Mouse (Mus musculus): ENCODE measurements around the gene Mnt. TPM values are rescaled to one million over a fixed set of nuclear protein-coding genes. Genes with fewer than 3 reads are reported as not detected.

Mnt gene
- polyA plus RNA-seq, 1 experiment from 2014 or later, result 9.2 TPM

DNA sequence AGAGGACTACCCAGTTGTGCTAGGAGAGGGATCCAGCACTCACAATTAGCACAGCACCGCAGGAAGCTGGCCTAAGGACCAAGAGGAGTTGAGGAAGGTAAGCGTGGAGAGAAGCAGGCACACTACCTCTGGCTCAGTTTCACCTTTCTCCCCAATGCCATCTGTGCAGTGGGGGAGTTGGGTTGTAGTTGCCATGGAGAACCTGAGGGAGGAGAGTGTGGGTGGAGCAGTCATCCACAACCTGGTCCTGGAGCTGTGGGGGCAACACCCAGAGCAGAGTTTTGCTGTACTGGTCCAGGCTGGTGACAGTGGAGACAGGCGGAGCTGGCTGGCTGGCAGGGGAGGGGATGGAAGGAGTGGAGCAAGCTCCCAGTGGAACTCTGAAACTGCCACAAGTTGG is 43.9 kb downstream of the Mnt start:
- no peak overlapping the region for H3K27ac ChIP-seq (ENCODE audit: low read length)
- WGBS, result 46% methylated on average over 3 of the region's 3 CpGs
- H3K27me3 ChIP-seq (replicated peaks; ENCODE audit: control insufficient read depth, insufficient read depth, low read length), result no peaks in the 10 kb centered on the region
- H3K4me2 ChIP-seq (ENCODE audit: low read length), result no peak overlapping the region
- peaks cover 22% of the 10 kb centered on the region for H3K4me1 ChIP-seq (replicated peaks; ENCODE audit: control insufficient read depth, insufficient read depth, low read length)
- H3K9ac ChIP-seq (replicated peaks; ENCODE audit: low read depth, low read length), result no peak overlapping the region
- no peaks in the 10 kb centered on the region for H3K36me3 ChIP-seq (ENCODE audit: control insufficient read depth, insufficient read depth)
- H3K9me3 ChIP-seq (ENCODE audit: control insufficient read depth, low read length), result no peaks in the 10 kb centered on the region
- ATAC-seq, result no peak
- H3K4me3 ChIP-seq (replicated peaks; ENCODE audit: low read length), result no peak overlapping the region

- Histone ChIP-seq H3K9me3 (ENCODE audit: control insufficient read depth, low read length) (no peaks in the 10 kb centered on the region), H3K27ac (ENCODE audit: low read length) (peak overlapping the region; percentile 77), H3K4me1 (replicated peaks; ENCODE audit: control insufficient read depth, insufficient read depth, low read length) (peaks cover 14% of the 10 kb centered on the region), H3K4me3 (replicated peaks; ENCODE audit: low read length) (peak overlapping the region; percentile 15), H3K9ac (replicated peaks; ENCODE audit: low read depth, low read length) (peak overlapping the region; percentile 37; the same call in 1 of the 2 replicates), H3K27me3 (replicated peaks; ENCODE audit: control insufficient read depth, insufficient read depth, low read length) (no peaks in the 10 kb centered on the region), H3K4me2 (ENCODE audit: low read length) (peak overlapping the region; percentile 47), H3K36me3 (ENCODE audit: control insufficient read depth, insufficient read depth) (no peaks in the 10 kb centered on the region)
- 0% methylated on average over 9 of the region's 9 CpGs for WGBS
- ATAC-seq, result peak; percentile 96
These were observed 46.1 kb downstream of the Mnt start for GRCm38 (mm10) chr11:74876801-74877200.

DNA sequence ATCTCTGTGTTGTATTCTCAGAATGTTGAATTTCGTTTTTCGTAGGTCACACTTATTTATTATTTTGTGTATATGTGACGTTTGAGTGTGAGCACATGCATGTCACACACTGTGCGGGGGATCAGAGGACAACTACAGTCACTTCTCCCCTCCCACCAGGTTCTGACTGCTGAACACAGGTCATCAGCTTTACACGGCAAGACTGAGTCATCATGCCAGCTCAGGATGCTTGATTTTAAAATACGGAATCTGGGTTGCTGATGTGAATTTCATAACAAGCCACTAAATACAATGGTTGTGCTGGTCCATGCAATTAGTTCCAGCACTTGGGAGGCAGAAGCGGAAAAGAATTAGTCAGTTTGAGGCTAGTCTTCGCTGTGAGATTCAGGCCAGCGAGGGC is 50.3 kb downstream of the Mnt start:
- WGBS, result 92% methylated on average over 9 of the region's 9 CpGs
- no peak overlapping the region for H3K27ac ChIP-seq (ENCODE audit: low read length)

DNA sequence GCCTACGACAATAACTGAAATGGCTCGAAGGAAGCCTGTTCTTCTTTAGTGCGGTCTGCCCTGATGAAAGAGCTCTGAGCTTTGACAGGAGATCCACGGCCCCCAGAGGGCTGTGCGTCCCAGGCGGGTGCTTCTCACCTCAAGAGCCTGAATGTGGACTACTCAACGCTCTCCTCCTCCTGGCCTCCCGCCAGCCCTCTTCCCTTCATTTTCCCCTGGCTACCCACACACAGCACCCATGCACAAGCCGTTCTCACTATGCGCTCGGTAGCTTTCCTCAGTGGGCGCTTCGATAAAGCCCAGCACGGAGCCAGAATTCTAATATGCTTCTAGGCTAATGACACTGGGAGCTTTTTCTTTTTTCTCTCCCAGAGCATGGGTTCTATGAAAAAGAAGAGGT is 51.3 kb downstream of the Mnt start:
- Histone ChIP-seq H3K9me3 (ENCODE audit: control insufficient read depth, low read length) (no peaks in the 10 kb centered on the region), H3K4me3 (replicated peaks; ENCODE audit: low read length) (no peak overlapping the region), H3K4me2 (ENCODE audit: low read length) (no peak overlapping the region), H3K4me1 (replicated peaks; ENCODE audit: control insufficient read depth, insufficient read depth, low read length) (peaks cover 6% of the 10 kb centered on the region), H3K36me3 (ENCODE audit: control insufficient read depth, insufficient read depth) (peaks cover 3% of the 10 kb centered on the region), H3K27ac (ENCODE audit: low read length) (no peak overlapping the region), H3K27me3 (replicated peaks; ENCODE audit: control insufficient read depth, insufficient read depth, low read length) (no peaks in the 10 kb centered on the region), H3K9ac (replicated peaks; ENCODE audit: low read depth, low read length) (no peak overlapping the region)
- no peak for ATAC-seq
- 43% methylated on average over 14 of the region's 14 CpGs for WGBS

More for the DNA sequence above, 50.3 kb downstream of the Mnt start:
- H3K27me3 ChIP-seq (replicated peaks; ENCODE audit: control insufficient read depth, insufficient read depth, low read length), result no peaks in the 10 kb centered on the region
- H3K36me3 ChIP-seq (ENCODE audit: control insufficient read depth, insufficient read depth), result peaks cover 3% of the 10 kb centered on the region
- H3K4me3 ChIP-seq (replicated peaks; ENCODE audit: low read length), result no peak overlapping the region
- no peaks in the 10 kb centered on the region for H3K9me3 ChIP-seq (ENCODE audit: control insufficient read depth, low read length)
- peaks cover 15% of the 10 kb centered on the region for H3K4me1 ChIP-seq (replicated peaks; ENCODE audit: control insufficient read depth, insufficient read depth, low read length)
- no peak overlapping the region for H3K9ac ChIP-seq (replicated peaks; ENCODE audit: low read depth, low read length)
- no peak for ATAC-seq
- H3K4me2 ChIP-seq (ENCODE audit: low read length), result no peak overlapping the region

- H3K9ac ChIP-seq (replicated peaks; ENCODE audit: low read depth, low read length), result no peak overlapping the region
- H3K4me2 ChIP-seq (ENCODE audit: low read length), result no peak overlapping the region
- no peak for ATAC-seq
- no peaks in the 10 kb centered on the region for H3K9me3 ChIP-seq (ENCODE audit: control insufficient read depth, low read length)
- peaks cover 3% of the 10 kb centered on the region for H3K36me3 ChIP-seq (ENCODE audit: control insufficient read depth, insufficient read depth)
- WGBS, result 80% methylated on average over 10 of the region's 10 CpGs
- H3K27me3 ChIP-seq (replicated peaks; ENCODE audit: control insufficient read depth, insufficient read depth, low read length), result no peaks in the 10 kb centered on the region
- no peak overlapping the region for H3K27ac ChIP-seq (ENCODE audit: low read length)
- H3K4me1 ChIP-seq (replicated peaks; ENCODE audit: control insufficient read depth, insufficient read depth, low read length), result peaks cover 5% of the 10 kb centered on the region; the same call in 1 of the 2 replicates
- H3K4me3 ChIP-seq (replicated peaks; ENCODE audit: low read length), result no peak overlapping the region
These were observed 52.4 kb downstream of the Mnt start for GRCm38 (mm10) chr11:74883098-74883497.

DNA sequence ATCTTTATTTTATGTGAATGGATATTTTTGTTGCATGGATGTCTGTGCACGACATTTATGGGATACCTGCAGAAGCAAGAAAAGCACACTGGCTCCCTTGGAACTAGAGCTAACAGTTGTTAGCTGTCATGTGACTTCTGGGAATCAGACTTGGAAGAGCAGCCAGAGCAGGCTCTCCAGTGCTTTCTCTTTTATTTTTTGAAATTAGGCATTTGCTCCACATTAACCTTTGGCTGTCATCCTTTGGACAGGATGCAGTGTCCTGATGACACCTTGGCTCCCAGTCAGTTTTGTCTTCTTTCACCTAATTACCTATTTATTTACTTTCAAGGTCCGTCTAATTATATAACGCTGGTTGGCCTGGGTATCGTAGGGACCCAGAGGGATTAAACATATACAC is 63.9 kb downstream of the Mnt start:
- no peaks in the 10 kb centered on the region for H3K36me3 ChIP-seq (ENCODE audit: control insufficient read depth, insufficient read depth)

More for the DNA sequence above, 63.9 kb downstream of the Mnt start:
- no peaks in the 10 kb centered on the region for H3K9me3 ChIP-seq (ENCODE audit: control insufficient read depth, low read length)
- ATAC-seq, result no peak
- 78% methylated on average over 4 of the region's 4 CpGs for WGBS
- no peak overlapping the region for H3K27ac ChIP-seq (ENCODE audit: low read length)
- H3K27me3 ChIP-seq (replicated peaks; ENCODE audit: control insufficient read depth, insufficient read depth, low read length), result no peaks in the 10 kb centered on the region
- H3K4me2 ChIP-seq (ENCODE audit: low read length), result no peak overlapping the region
- H3K9ac ChIP-seq (replicated peaks; ENCODE audit: low read depth, low read length), result no peak overlapping the region
- H3K4me1 ChIP-seq (replicated peaks; ENCODE audit: control insufficient read depth, insufficient read depth, low read length), result peaks cover 16% of the 10 kb centered on the region
- no peak overlapping the region for H3K4me3 ChIP-seq (replicated peaks; ENCODE audit: low read length)

Small RNA genes lying within 50 kb of the gene (microRNA-seq; reads per million reads assigned to microRNA genes)
- not detected for gene Mir6926

Other genes starting within 250 kb of the Mnt start
- gene Rap1gap2, start 220.0 kb upstream of the Mnt start, polyA plus RNA-seq (2015; fragmentation: Nextera tagmentation; extraction: Ambion mirVana), result 10.7 and 12.9 TPM in 2 replicates
- gene Ccdc92b, start 211.3 kb upstream of the Mnt start, polyA plus RNA-seq (2015; fragmentation: Nextera tagmentation; extraction: Ambion mirVana), result 3.1 and 3.4 TPM in 2 replicates
- 13.7 and 15.2 TPM in 2 replicates for gene Cluh, start 181.4 kb upstream of the Mnt start, polyA plus RNA-seq (2015; fragmentation: Nextera tagmentation; extraction: Ambion mirVana)
- 48.9 and 51.2 TPM in 2 replicates for gene Pafah1b1, start 106.2 kb upstream of the Mnt start, polyA plus RNA-seq (2015; fragmentation: Nextera tagmentation; extraction: Ambion mirVana)
- 57.5 and 58.7 TPM in 2 replicates for gene Mettl16, start 60.1 kb upstream of the Mnt start, polyA plus RNA-seq (2015; fragmentation: Nextera tagmentation; extraction: Ambion mirVana)
- 13.1 and 18.2 TPM in 2 replicates for gene Sgsm2, start 66.1 kb downstream of the Mnt start, polyA plus RNA-seq (2015; fragmentation: Nextera tagmentation; extraction: Ambion mirVana)
- gene Tsr1, start 67.2 kb downstream of the Mnt start, polyA plus RNA-seq (2015; fragmentation: Nextera tagmentation; extraction: Ambion mirVana), result 38.0 and 41.5 TPM in 2 replicates
- 18.6 and 19.2 TPM in 2 replicates for gene Smg6, start 94.9 kb downstream of the Mnt start, polyA plus RNA-seq (2015; fragmentation: Nextera tagmentation; extraction: Ambion mirVana)
- 44.5 and 46.5 TPM in 2 replicates for gene Srr, start 95.0 kb downstream of the Mnt start, polyA plus RNA-seq (2015; fragmentation: Nextera tagmentation; extraction: Ambion mirVana)